Mouse (Mus musculus) ES-E14 (cell line): ENCODE results near the gene 5530400C23Rik. TPM values are rescaled to one million over a fixed set of nuclear protein-coding genes. Genes with fewer than 3 reads are reported as not detected.
"Not testable (repeated sequence)": the region's sequence is repeated elsewhere in the genome, so short reads cannot be mapped to it uniquely, and the experiment has no call there.

Experiments used
- DNase-seq: peaks from one replicate; pipeline ENCODE4 v3.0.0-alpha.2; 2013; ENCODE audit warnings: low read depth, low spot score
- H3K27ac ChIP-seq: 2 replicates; pipeline ENCODE4 v1.5.1; 2012; ENCODE audit warnings: low read depth, mild to moderate bottlenecking, low read length, moderate library complexity, mixed read lengths; ENCODE audit not compliant: poor library complexity, insufficient read depth, severe bottlenecking
- H3K36me3 ChIP-seq: 2 replicates; pipeline ENCODE4 v1.6.1; 2012; ENCODE audit warnings: mild to moderate bottlenecking, low read length, moderate library complexity, mixed read lengths; ENCODE audit not compliant: control insufficient read depth, poor library complexity, insufficient read depth, severe bottlenecking
- H3K4me1 ChIP-seq, 2 experiments: fragments of 150-350 bp in 1 of 2; sonication (generic) in 1 of 2; 2 replicates each; pipeline ENCODE4 v1.6.1; 2012; ENCODE audit warnings: low read length in 2 of 2, mild to moderate bottlenecking in 1 of 2, mixed read lengths in 1 of 2; ENCODE audit not compliant: control insufficient read depth in 2 of 2, insufficient read depth in 2 of 2, poor library complexity in 1 of 2
- H3K4me3 ChIP-seq, 2 experiments: fragments of 150-350 bp in 1 of 2; sonication (generic) in 1 of 2; 2 replicates each; pipeline ENCODE4 v1.5.1; 2012; ENCODE audit warnings: low read length in 2 of 2, low read depth in 1 of 2, mild to moderate bottlenecking in 1 of 2, mixed read lengths in 1 of 2; ENCODE audit not compliant: insufficient read depth in 1 of 2, poor library complexity in 1 of 2, severe bottlenecking in 1 of 2
- H3K9ac ChIP-seq: 2 replicates; pipeline ENCODE4 v1.6.1; 2012; ENCODE audit warnings: low read depth, mild to moderate bottlenecking, low read length, mixed read lengths; ENCODE audit not compliant: poor library complexity, insufficient read depth, severe bottlenecking
- H3K9me3 ChIP-seq: fragments of 150-350 bp; sonication (generic); 2 replicates; pipeline ENCODE4 v1.6.1; 2012; ENCODE audit warnings: low read depth, mild to moderate bottlenecking, low read length; ENCODE audit not compliant: control insufficient read depth, insufficient read depth
- CHD2 ChIP-seq: IDR thresholded peaks from 2 replicates; pipeline ENCODE4 v1.6.1; 2014; ENCODE audit warnings: mild to moderate bottlenecking, low read depth, low read length, inconsistent platforms
- HCFC1 ChIP-seq: IDR thresholded peaks from 2 replicates; pipeline ENCODE4 v1.6.1; 2012; ENCODE audit warnings: low read length, inconsistent platforms, borderline replicate concordance; ENCODE audit not compliant: insufficient read depth
- MAFK ChIP-seq: IDR thresholded peaks from 2 replicates; pipeline ENCODE4 v1.6.1; 2014; ENCODE audit warnings: mild to moderate bottlenecking, low read depth, low read length, inconsistent platforms; ENCODE audit not compliant: insufficient read depth
- ZC3H11A ChIP-seq: IDR thresholded peaks from 2 replicates; pipeline ENCODE4 v1.6.1; 2012; ENCODE audit warnings: low read depth, mild to moderate bottlenecking, inconsistent platforms, low read length, borderline replicate concordance
- ZNF384 ChIP-seq: IDR thresholded peaks from 2 replicates; pipeline ENCODE4 v1.6.1; 2012; ENCODE audit warnings: low read depth, low read length, inconsistent platforms
- in situ Hi-C, 2 experiments: fragments of 600-800 bp; cut with MboI; formaldehyde crosslinking; loops; one replicate each; pipeline ENCODE4 v1.15.1; 2025; ENCODE audit warnings: low sequenced_read_pairs in 2 of 2, inconsistent platforms in 1 of 2; ENCODE audit not compliant: unreplicated experiment in 2 of 2
- total RNA-seq: library from RNA; depleted of rRNA; stranded (reverse); fragments of 300-350 nt; gene quantifications from 2 replicates; pipeline ENCODE4 v1.2.3, GENCODE M21; 2012; rRNA removed

Gene 5530400C23Rik
- total RNA-seq: not detected in 2 replicates

GRCm38 (mm10) chr6:133291916-133292315, at the start of gene 5530400C23Rik:
TSS of gene 5530400C23Rik (plus strand) at chr6:133292216.
- H3K36me3 ChIP-seq, H3K4me3 ChIP-seq, H3K27ac ChIP-seq, H3K9me3 ChIP-seq, in situ Hi-C loops, H3K9ac ChIP-seq, DNase-seq, H3K4me1 ChIP-seq: not testable (repeated sequence)

GRCm38 (mm10) chr6:133305952-133306715, 14.1 kb downstream of the 5530400C23Rik start:
- Histone ChIP-seq H3K9ac (no peak overlapping the region), H3K4me3 (no peak overlapping the region), H3K27ac (no peak overlapping the region), H3K4me1 (no peaks in the 10 kb centered on the region), H3K36me3 (no peaks in the 10 kb centered on the region), H3K9me3 (no peaks in the 10 kb centered on the region)
- no peak for DNase-seq
- in situ Hi-C loops: no loop called here
- no peak for TF ChIP-seq ZNF384
- no peak for TF ChIP-seq ZC3H11A
- no peak for TF ChIP-seq CHD2
- TF ChIP-seq MAFK: no peak
- no peak for TF ChIP-seq HCFC1

DNA sequence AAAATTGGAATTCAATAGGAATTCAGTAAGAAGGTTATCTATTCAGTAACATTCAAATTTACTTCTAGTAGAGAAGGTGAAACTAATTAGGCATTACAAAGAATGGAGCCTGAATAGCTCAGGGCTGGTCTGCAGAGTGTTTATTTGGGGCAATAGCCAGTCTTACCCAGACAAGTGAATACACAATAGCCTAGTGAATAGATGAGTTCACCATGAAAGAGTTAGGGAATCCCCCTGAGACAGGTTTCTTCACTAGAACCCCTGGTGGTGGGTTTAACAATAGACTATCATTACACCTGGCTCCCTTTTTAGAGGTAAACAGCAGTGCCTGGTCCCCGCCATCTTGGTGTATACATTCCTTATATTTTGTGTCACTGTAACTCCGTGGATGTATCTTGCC, 21.9 kb downstream of the 5530400C23Rik start:
- in situ Hi-C loops: not testable (repeated sequence)

GRCm38 (mm10) chr6:133338535-133338934, 46.5 kb downstream of the 5530400C23Rik start:
- in situ Hi-C loops: no loop called here
- Histone ChIP-seq H3K9me3 (no peaks in the 10 kb centered on the region), H3K4me1 (no peaks in the 10 kb centered on the region), H3K36me3 (no peaks in the 10 kb centered on the region), H3K27ac (no peak overlapping the region), H3K9ac (no peak overlapping the region), H3K4me3 (no peak overlapping the region)
- no peak for DNase-seq
- no peak for TF ChIP-seq ZC3H11A
- no peak for TF ChIP-seq ZNF384
- TF ChIP-seq HCFC1: no peak
- TF ChIP-seq MAFK: no peak
- TF ChIP-seq CHD2: no peak

More for the DNA sequence above, 21.9 kb downstream of the 5530400C23Rik start:
- not testable (repeated sequence) for H3K4me1 ChIP-seq, H3K9ac ChIP-seq, H3K36me3 ChIP-seq, H3K9me3 ChIP-seq, H3K27ac ChIP-seq, DNase-seq, H3K4me3 ChIP-seq

- H3K9ac ChIP-seq, in situ Hi-C loops, DNase-seq, H3K9me3 ChIP-seq, H3K27ac ChIP-seq, H3K4me1 ChIP-seq, H3K36me3 ChIP-seq, H3K4me3 ChIP-seq: not testable (repeated sequence)
These were observed 49.7 kb downstream of the 5530400C23Rik start for GRCm38 (mm10) chr6:133341731-133342130.

Other genes with a start within 250 kb of the 5530400C23Rik start
- not detected in 2 replicates for gene Tas2r140, start 236.4 kb upstream of the 5530400C23Rik start, total RNA-seq
- 10.2 and 10.4 TPM in 2 replicates for gene Smim10l1, start 187.3 kb upstream of the 5530400C23Rik start, total RNA-seq